Mouse (Mus musculus) stomach, postnatal 0 days (tissue): Measurements from ENCODE around the gene Ext2. TPM values are rescaled to one million over a fixed set of nuclear protein-coding genes. Genes with fewer than 3 reads are reported as not detected.
A peak's percentile ranks its signal among the peaks of the same experiment; 100 is the strongest.

Experiments used
- ATAC-seq: fragments of 200-750 bp; cut with Nextera tagmentation; 2 replicates; pipeline ENCODE4 v1.8.0; 2017; ENCODE audit not compliant: low FRiP score, low TSS enrichment
- DNase-seq: peaks from one replicate; pipeline ENCODE4 v3.0.0-alpha.2; 2016; ENCODE audit warnings: low spot score
- H3K27ac ChIP-seq: fragments of 300-500 bp; sonication (generic); replicated peaks from 2 replicates; pipeline ENCODE4 v1.5.1; 2014; ENCODE audit warnings: mild to moderate bottlenecking, control low read depth
- H3K27me3 ChIP-seq: fragments of 300-500 bp; sonication (generic); 2 replicates; pipeline ENCODE4 v1.6.1; 2014; ENCODE audit warnings: low read length; ENCODE audit not compliant: control insufficient read depth, insufficient read depth
- H3K36me3 ChIP-seq: fragments of 300-500 bp; sonication (generic); 2 replicates; pipeline ENCODE4 v1.6.1; 2014; ENCODE audit warnings: low read length, mixed read lengths; ENCODE audit not compliant: control insufficient read depth, insufficient read depth
- H3K4me1 ChIP-seq: fragments of 300-500 bp; sonication (generic); replicated peaks from 2 replicates; pipeline ENCODE4 v1.6.1; 2014; ENCODE audit warnings: antibody characterized with exemption; ENCODE audit not compliant: control insufficient read depth, insufficient read depth
- H3K4me2 ChIP-seq: fragments of 300-500 bp; sonication (generic); replicated peaks from 2 replicates; pipeline ENCODE4 v1.6.1; 2014; ENCODE audit warnings: low read depth, mild to moderate bottlenecking, control low read depth, moderate library complexity
- H3K4me3 ChIP-seq: fragments of 300-500 bp; sonication (generic); 2 replicates; pipeline ENCODE4 v1.5.1; 2014; ENCODE audit warnings: low read depth, low read length, control low read depth
- H3K9ac ChIP-seq: fragments of 300-500 bp; sonication (generic); 2 replicates; pipeline ENCODE4 v1.6.1; 2014; ENCODE audit warnings: mild to moderate bottlenecking, low read length, control low read depth, mixed read lengths
- H3K9me3 ChIP-seq: fragments of 300-500 bp; sonication (generic); 2 replicates; pipeline ENCODE4 v1.6.1; 2016; ENCODE audit warnings: low read length; ENCODE audit not compliant: control insufficient read depth
- CTCF ChIP-seq: IDR thresholded peaks from 2 replicates; pipeline ENCODE4 v1.5.1; 2016; ENCODE audit warnings: antibody characterized with exemption, low read depth, mild to moderate bottlenecking, moderate library complexity
- EP300 ChIP-seq: optimal IDR thresholded peaks from 2 replicates; pipeline ENCODE3; 2016; ENCODE audit warnings: antibody characterized with exemption
- WGBS: fragments of 180-500 bp; shearing (Covaris S2); extraction: QIAGEN DNeasy Blood & Tissue Kit; methylation state at CpG from one replicate; pipeline ENCODE4 v1.1.7; 2014; 5-methylcytosine and 5-hydroxymethylcytosine counted together
- polyA plus RNA-seq: library from polyadenylated mRNA; unstranded; fragments of >200 nt; fragmentation: Nextera tagmentation; extraction: Ambion mirVana; gene quantifications from 2 replicates; pipeline ENCODE4 v1.2.1, GENCODE M21; 2015

The Ext2 gene
- polyA plus RNA-seq, 1 experiment from 2014 or later = 51.2 TPM

- Histone ChIP-seq H3K4me2 (no peak overlapping the region), H3K9ac (no peak overlapping the region), H3K4me3 (no peak overlapping the region), H3K9me3 (no peaks in the 10 kb centered on the region), H3K4me1 (no peaks in the 10 kb centered on the region), H3K36me3 (no peaks in the 10 kb centered on the region), H3K27ac (no peak overlapping the region), H3K27me3 (no peaks in the 10 kb centered on the region)
- ATAC-seq = no peak
- 31% methylated on average over 3 of the region's 3 CpGs for WGBS
- no peak for DNase-seq
- TF ChIP-seq EP300 = no peak
- TF ChIP-seq CTCF = no peak
Observed at GRCm38 (mm10) chr2:93666146-93666858, 156.1 kb downstream of the Ext2 start.

- WGBS = 81% methylated on average over 5 of the region's 5 CpGs
- no peak for DNase-seq
- H3K27ac ChIP-seq = no peak overlapping the region
Observed at GRCm38 (mm10) chr2:93665472-93665871, 156.9 kb downstream of the Ext2 start.

DNA sequence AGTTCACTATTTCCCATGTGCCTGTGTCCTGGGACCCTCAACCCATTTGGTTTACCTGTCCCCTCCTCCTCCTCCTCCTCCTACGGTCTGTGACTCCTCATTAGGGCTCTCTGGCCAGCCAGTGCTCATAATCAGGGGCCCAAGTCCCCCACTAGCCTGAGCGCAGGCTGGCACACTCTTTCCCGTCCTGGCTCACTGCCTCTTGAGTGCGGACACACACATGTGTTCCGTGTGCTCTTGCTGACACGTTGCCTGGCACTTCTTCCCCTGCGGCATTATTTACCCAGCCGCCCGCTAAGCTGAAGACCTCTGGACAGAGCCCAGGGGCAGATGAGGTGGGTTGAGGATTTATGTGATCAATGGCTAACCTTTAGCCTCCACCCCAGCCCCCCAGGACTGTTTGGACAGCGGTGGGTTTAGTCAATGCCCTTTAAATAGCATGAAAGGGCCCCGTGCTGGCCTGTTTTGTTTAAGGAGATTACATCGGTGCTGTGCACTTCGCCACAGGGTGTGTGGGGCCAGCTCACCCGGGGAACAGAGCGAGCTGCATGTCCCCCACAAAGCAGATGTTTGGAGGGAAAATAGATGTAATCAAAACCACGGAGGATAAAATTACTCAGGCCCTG lies 160.0 kb downstream of the Ext2 start:
- Histone ChIP-seq H3K4me1 (no peaks in the 10 kb centered on the region), H3K4me3 (no peak overlapping the region), H3K9ac (no peak overlapping the region), H3K27ac (no peak overlapping the region), H3K4me2 (no peak overlapping the region), H3K36me3 (no peaks in the 10 kb centered on the region), H3K9me3 (no peaks in the 10 kb centered on the region), H3K27me3 (no peaks in the 10 kb centered on the region)
- WGBS = 22% methylated on average over 16 of the region's 16 CpGs
- TF ChIP-seq EP300 (no peak), CTCF (no peak)
- no peak for DNase-seq
- no peak for ATAC-seq

More at GRCm38 (mm10) chr2:93665472-93665871, 156.9 kb downstream of the Ext2 start:
- H3K4me3 ChIP-seq = no peak overlapping the region
- no peak for ATAC-seq
- H3K36me3 ChIP-seq = no peaks in the 10 kb centered on the region
- no peak overlapping the region for H3K9ac ChIP-seq
- H3K4me2 ChIP-seq = no peak overlapping the region
- no peak for TF ChIP-seq EP300
- TF ChIP-seq CTCF = no peak
- H3K27me3 ChIP-seq = no peaks in the 10 kb centered on the region
- no peaks in the 10 kb centered on the region for H3K9me3 ChIP-seq
- no peaks in the 10 kb centered on the region for H3K4me1 ChIP-seq

GRCm38 (mm10) chr2:93661096-93661495 lies 161.3 kb downstream of the Ext2 start:
- Histone ChIP-seq H3K9me3 (no peaks in the 10 kb centered on the region), H3K4me3 (no peak overlapping the region), H3K27ac (no peak overlapping the region), H3K27me3 (no peaks in the 10 kb centered on the region), H3K4me2 (no peak overlapping the region), H3K4me1 (no peaks in the 10 kb centered on the region), H3K36me3 (no peaks in the 10 kb centered on the region), H3K9ac (no peak overlapping the region)
- 77% methylated on average over 6 of the region's 6 CpGs for WGBS
- ATAC-seq = no peak
- DNase-seq = no peak
- no peak for TF ChIP-seq CTCF
- TF ChIP-seq EP300 = no peak

GRCm38 (mm10) chr2:93659705-93660308 lies 162.6 kb downstream of the Ext2 start:
- Histone ChIP-seq H3K36me3 (no peaks in the 10 kb centered on the region), H3K27ac (no peak overlapping the region), H3K27me3 (no peaks in the 10 kb centered on the region), H3K9ac (no peak overlapping the region), H3K9me3 (no peaks in the 10 kb centered on the region), H3K4me2 (no peak overlapping the region), H3K4me1 (no peaks in the 10 kb centered on the region), H3K4me3 (no peak overlapping the region)
- 71% methylated on average over 6 of the region's 6 CpGs for WGBS
- TF ChIP-seq EP300 (no peak), CTCF (no peak)
- DNase-seq (no peak), ATAC-seq (no peak)

DNA sequence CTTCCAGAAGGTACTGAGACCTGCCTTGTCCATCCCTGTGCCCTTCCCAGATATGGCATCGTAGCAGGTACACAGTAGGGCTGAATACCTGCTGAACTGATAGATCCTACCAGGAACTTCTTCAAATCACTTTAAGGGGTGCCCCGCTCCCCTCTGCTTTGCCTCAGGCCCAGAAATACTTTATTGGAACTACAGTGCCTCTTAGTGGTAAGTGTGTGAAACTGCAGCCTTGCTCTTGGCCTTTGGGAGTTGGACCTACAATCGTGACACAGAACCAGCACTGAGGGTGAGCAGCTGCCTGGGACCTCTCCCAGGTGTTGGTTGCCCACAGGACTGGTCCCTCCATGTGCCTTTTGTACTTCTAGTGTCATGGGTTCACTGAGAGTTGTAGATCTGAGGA lies 163.4 kb downstream of the Ext2 start:
- Histone ChIP-seq H3K4me2 (no peak overlapping the region), H3K27ac (no peak overlapping the region), H3K36me3 (no peaks in the 10 kb centered on the region), H3K9me3 (no peaks in the 10 kb centered on the region), H3K27me3 (no peaks in the 10 kb centered on the region), H3K9ac (no peak overlapping the region), H3K4me3 (no peak overlapping the region), H3K4me1 (no peaks in the 10 kb centered on the region)
- DNase-seq = no peak
- 39% methylated on average over 3 of the region's 3 CpGs for WGBS
- TF ChIP-seq EP300 (no peak), CTCF (peak; percentile 85)
- no peak for ATAC-seq
